Mouse (Mus musculus) Patski (cell line): Measurements from ENCODE around the gene Dact3. TPM values are rescaled to one million over a fixed set of nuclear protein-coding genes. Genes with fewer than 3 reads are reported as not detected.

Experiments used
- ATAC-seq: fragments of 100-300 bp; one replicate; pipeline ENCODE4 v1.8.0; 2021
- CTCF ChIA-PET: fragments of 350-600 bp; sonication (Branson Sonifier 250); formaldehyde crosslinking; loops from one replicate; lab custom pipeline; 2022; ENCODE audit warnings: inconsistent platforms; lab: Charles Lee
- POLR2A ChIA-PET: fragments of 350-600 bp; sonication (Branson Sonifier 250); formaldehyde crosslinking; loops from one replicate; lab custom pipeline; 2022; ENCODE audit warnings: antibody characterized with exemption, inconsistent platforms; lab: Charles Lee
- DNase-seq: peaks from one replicate; pipeline ENCODE4 v3.0.0-alpha.2; 2011; ENCODE audit warnings: low read depth, low spot score
- H3K27me3 ChIP-seq: fragments of 371-371 bp; one replicate; pipeline ENCODE4 v1.5.1; 2021
- CTCF ChIP-seq: fragments of 100-300 bp; IDR thresholded peaks from one replicate; pipeline ENCODE4 v1.5.1; 2021
- in situ Hi-C: fragments of 300-500 bp; cut with MboI; formaldehyde crosslinking; loops from 3 replicates; pipeline ENCODE4 v1.11.1; 2018; ENCODE audit warnings: low pct_unique_long_range_greater_than_20kb, mixed read lengths
- polyA plus RNA-seq: library from polyadenylated mRNA; unstranded; gene quantifications from one replicate; pipeline ENCODE4 v1.2.3, GENCODE M21; 2021

Gene Dact3
- polyA plus RNA-seq, result 2.2 TPM

GRCm38 (mm10) chr7:16875310-16875325 lies at the start of gene Dact3:
Dact3 (plus strand) TSS chr7:16875317.
- TF ChIP-seq CTCF, result no peak
- ChIA-PET POLR2A (no interaction called here), CTCF (interaction anchor here (0.7 to 2.2 kb wide), 7 partner anchors 9 to 42 kb away, joined by 3 to 17 read pairs (median 11); partner anchors contain the start of gene Gng8)
- in situ Hi-C loops, result no loop called here
- ATAC-seq (no peak), DNase-seq (no peak)
- no peaks in the 10 kb centered on the region for H3K27me3 ChIP-seq

GRCm38 (mm10) chr7:16825785-16826184 lies 49.3 kb upstream of the Dact3 start:
- TF ChIP-seq CTCF, result no peak
- POLR2A ChIA-PET, result no interaction called here
- in situ Hi-C loops, result no loop called here
- no peak for DNase-seq
- H3K27me3 ChIP-seq, result no peaks in the 10 kb centered on the region
- CTCF ChIA-PET, result no interaction called here
- ATAC-seq, result no peak

- in situ Hi-C loops, result no loop called here
- POLR2A ChIA-PET, result interaction anchor here (0.6 kb wide), 1 partner anchor 37 kb away, joined by 3 read pairs; no protein-coding TSS in a partner anchor
- TF ChIP-seq CTCF, result no peak
- no peak for ATAC-seq
- H3K27me3 ChIP-seq, result no peaks in the 10 kb centered on the region
- CTCF ChIA-PET, result no interaction called here
- DNase-seq, result no peak
Observed at GRCm38 (mm10) chr7:16826571-16826970, 48.5 kb upstream of the Dact3 start.

GRCm38 (mm10) chr7:16827274-16827673 lies 47.8 kb upstream of the Dact3 start:
- no peaks in the 10 kb centered on the region for H3K27me3 ChIP-seq
- no peak for DNase-seq
- in situ Hi-C loops, result no loop called here
- ChIA-PET POLR2A (interaction anchor here (1.7 kb wide), 1 partner anchor 10 kb away, joined by 3 read pairs; the partner anchor contains the start of gene Fkrp), CTCF (no interaction called here)
- no peak for ATAC-seq
- no peak for TF ChIP-seq CTCF

- TF ChIP-seq CTCF, result no peak
- no peak for ATAC-seq
- no peaks in the 10 kb centered on the region for H3K27me3 ChIP-seq
- no peak for DNase-seq
- in situ Hi-C loops, result no loop called here
- ChIA-PET POLR2A (no interaction called here), CTCF (interaction anchor here (0.8 to 1.4 kb wide), 3 partner anchors 21 to 201 kb away, joined by 3 read pairs; no protein-coding TSS in a partner anchor)
Observed at GRCm38 (mm10) chr7:16830449-16830848, 44.7 kb upstream of the Dact3 start.

GRCm38 (mm10) chr7:16837916-16838803 lies 37.0 kb upstream of the Dact3 start:
- TF ChIP-seq CTCF, result no peak
- no peaks in the 10 kb centered on the region for H3K27me3 ChIP-seq
- in situ Hi-C loops, result no loop called here
- ChIA-PET CTCF (interaction anchor here (1.4 kb wide), 1 partner anchor 10 kb away, joined by 3 read pairs; no protein-coding TSS in a partner anchor), POLR2A (no interaction called here)
- DNase-seq (no peak), ATAC-seq (no peak)

- no peaks in the 10 kb centered on the region for H3K27me3 ChIP-seq
- in situ Hi-C loops, result no loop called here
- ATAC-seq, result no peak
- POLR2A ChIA-PET, result no interaction called here
- CTCF ChIA-PET, result interaction anchor here (1.4 kb wide), 1 partner anchor 9 kb away, joined by 3 read pairs; no protein-coding TSS in a partner anchor
- DNase-seq, result no peak
- TF ChIP-seq CTCF, result no peak
Observed at GRCm38 (mm10) chr7:16838804-16839426, 36.2 kb upstream of the Dact3 start.

GRCm38 (mm10) chr7:16839427-16840108 lies 35.5 kb upstream of the Dact3 start:
- in situ Hi-C loops, result no loop called here

GRCm38 (mm10) chr7:16840109-16840491 lies 35.0 kb upstream of the Dact3 start:
- H3K27me3 ChIP-seq, result no peaks in the 10 kb centered on the region
- in situ Hi-C loops, result no loop called here
- ATAC-seq (no peak), DNase-seq (no peak)
- CTCF ChIA-PET, result no interaction called here
- TF ChIP-seq CTCF, result no peak
- POLR2A ChIA-PET, result no interaction called here

More at GRCm38 (mm10) chr7:16839427-16840108, 35.5 kb upstream of the Dact3 start:
- ATAC-seq, result no peak
- TF ChIP-seq CTCF, result no peak
- CTCF ChIA-PET, result interaction anchor here (1.4 kb wide), 1 partner anchor 9 kb away, joined by 3 read pairs; no protein-coding TSS in a partner anchor
- POLR2A ChIA-PET, result no interaction called here
- H3K27me3 ChIP-seq, result no peaks in the 10 kb centered on the region
- no peak for DNase-seq

- ATAC-seq, result no peak
- no peak for DNase-seq
Observed at GRCm38 (mm10) chr7:16841078-16841477, 34.0 kb upstream of the Dact3 start.

More at GRCm38 (mm10) chr7:16841078-16841477, 34.0 kb upstream of the Dact3 start:
- CTCF ChIA-PET, result no interaction called here
- POLR2A ChIA-PET, result no interaction called here
- in situ Hi-C loops, result no loop called here
- H3K27me3 ChIP-seq, result no peaks in the 10 kb centered on the region
- TF ChIP-seq CTCF, result no peak
